Mouse (Mus musculus): Measurements from ENCODE around the gene Mturn. TPM values are rescaled to one million over a fixed set of nuclear protein-coding genes. Genes with fewer than 3 reads are reported as not detected.
A peak's percentile ranks its signal among the peaks of the same experiment; 100 is the strongest.

Mturn gene
- total RNA-seq, 2 experiments from 2014 or later, result 91.4 to 98.7 TPM

DNA sequence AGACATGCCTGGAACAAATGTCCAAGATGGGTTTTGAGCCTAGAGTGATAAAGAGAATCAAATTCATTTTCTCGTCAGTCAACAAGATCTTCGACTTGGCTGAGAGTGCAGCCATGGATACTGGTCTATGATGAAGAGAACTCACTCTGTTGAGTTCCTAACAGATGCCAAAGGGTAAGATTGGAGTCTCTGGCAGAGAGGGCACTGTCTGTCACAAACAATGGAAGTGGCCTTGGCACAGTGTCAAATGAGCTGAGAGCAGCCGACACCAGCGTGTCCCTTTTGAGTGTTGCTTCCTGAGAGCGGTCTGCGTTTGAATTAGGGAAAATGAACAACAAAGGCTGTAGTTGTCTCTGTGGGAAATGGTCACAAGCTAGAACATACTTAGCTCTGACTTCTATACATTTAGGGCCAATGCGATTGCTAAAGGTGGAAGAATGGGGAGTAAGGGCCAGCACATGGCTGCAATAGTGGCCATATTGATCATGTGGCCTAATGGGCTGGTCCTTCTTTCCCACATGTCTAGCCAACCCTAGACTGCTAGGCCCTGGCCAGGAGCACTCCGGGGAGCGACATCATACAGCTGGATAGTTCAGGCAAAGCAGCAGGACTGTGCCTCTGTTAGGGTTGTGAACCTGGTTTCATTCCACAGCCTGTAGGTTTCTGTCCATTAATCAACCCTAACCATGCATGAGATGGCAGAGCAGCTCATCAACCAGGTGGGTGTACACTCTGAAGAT lies 39.3 kb downstream of the Mturn start:
- no peak for DNase-seq (ENCODE audit: low spot score in 2 of 2)

GRCm38 (mm10) chr6:54721252-54721635 lies 39.8 kb downstream of the Mturn start:
- DNase-seq (ENCODE audit: low spot score in 2 of 2), result no peak
- intact Hi-C loops (cut with DNase I), result no loop called here

More for the DNA sequence above, 39.3 kb downstream of the Mturn start:
- intact Hi-C loops (cut with DNase I), result no loop called here

GRCm38 (mm10) chr6:54726309-54726708 lies 44.9 kb downstream of the Mturn start:
- no peak for DNase-seq (ENCODE audit: low spot score in 2 of 2)
- intact Hi-C loops (cut with DNase I), result no loop called here

- no peak for DNase-seq (ENCODE audit: low spot score in 2 of 2)
- intact Hi-C loops (cut with DNase I), result no loop called here
Observed at GRCm38 (mm10) chr6:54726796-54727195, 45.4 kb downstream of the Mturn start.

GRCm38 (mm10) chr6:54727416-54727815 lies 46.0 kb downstream of the Mturn start:
- intact Hi-C loops (cut with DNase I), result no loop called here
- no peak for DNase-seq (ENCODE audit: low spot score in 2 of 2)

- DNase-seq (ENCODE audit: low spot score in 2 of 2), result no peak
- intact Hi-C loops (cut with DNase I), result no loop called here
Observed at GRCm38 (mm10) chr6:54729451-54730105, 48.2 kb downstream of the Mturn start.

DNA sequence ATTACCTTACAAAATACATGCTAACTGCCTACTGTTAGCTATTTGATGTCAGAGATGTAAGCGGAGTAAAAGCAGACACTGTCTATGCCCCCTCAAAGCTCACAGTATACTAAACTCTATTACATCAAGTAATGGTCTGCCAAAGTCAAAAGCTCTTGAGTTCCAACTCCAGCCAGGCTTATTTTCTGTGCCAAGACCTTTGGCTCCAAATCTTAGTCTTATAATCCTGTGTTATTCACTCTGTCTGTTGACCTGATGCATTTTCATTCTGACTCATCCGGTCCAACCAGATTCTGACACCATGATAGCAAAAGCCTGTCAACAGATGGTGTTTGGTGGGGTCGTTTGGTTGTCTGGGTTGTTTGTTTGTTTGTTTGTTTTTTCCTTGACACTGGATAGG lies 50.3 kb downstream of the Mturn start:
- DNase-seq (ENCODE audit: low spot score in 2 of 2), result no peak
- intact Hi-C loops (cut with DNase I), result no loop called here

- intact Hi-C loops (cut with DNase I), result no loop called here
- peak; percentile 7 to 34 for DNase-seq (ENCODE audit: low spot score in 2 of 2)
Observed at GRCm38 (mm10) chr6:54732721-54733120, 51.3 kb downstream of the Mturn start.

DNA sequence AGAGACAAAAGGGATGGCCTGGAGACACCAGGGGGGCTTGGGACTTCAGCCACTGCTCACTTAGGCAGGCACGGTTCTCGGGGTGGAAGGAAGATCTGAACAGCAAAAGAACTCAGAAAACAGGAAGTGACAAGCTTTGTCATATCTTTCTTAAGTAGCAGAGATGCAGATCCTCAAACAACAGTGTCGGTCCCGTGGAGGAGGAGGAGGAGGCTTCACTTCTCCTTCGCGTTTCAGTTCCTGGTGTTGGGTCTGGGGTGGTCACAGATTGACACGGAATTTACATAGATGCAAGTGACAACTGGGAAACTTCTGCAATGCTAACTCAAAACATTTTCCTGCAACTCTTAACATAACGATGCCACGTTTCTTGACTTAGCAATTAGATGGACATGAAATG lies 54.7 kb downstream of the Mturn start:
- DNase-seq (ENCODE audit: low spot score in 2 of 2), result no peak
- intact Hi-C loops (cut with DNase I), result no loop called here

DNA sequence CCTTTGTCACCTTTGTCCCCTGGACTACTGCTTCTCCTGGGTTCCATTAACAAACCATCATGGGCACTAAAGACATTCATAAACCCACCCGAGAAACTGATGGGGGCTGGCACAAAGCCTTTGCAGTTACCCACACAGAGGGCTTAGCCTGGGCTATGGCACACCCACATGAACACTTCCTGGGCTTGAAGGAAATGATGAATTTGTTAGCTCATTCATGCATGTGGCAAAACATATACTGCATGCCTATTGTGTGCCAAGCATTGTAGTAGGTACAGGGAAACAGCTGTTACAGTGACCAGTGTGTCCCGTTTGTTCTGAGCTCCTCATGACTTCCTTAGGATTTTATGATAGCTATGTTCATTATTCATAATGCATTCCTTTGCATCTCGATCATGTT lies 55.8 kb downstream of the Mturn start:
- DNase-seq (ENCODE audit: low spot score in 2 of 2), result no peak
- intact Hi-C loops (cut with DNase I), result no loop called here

DNA sequence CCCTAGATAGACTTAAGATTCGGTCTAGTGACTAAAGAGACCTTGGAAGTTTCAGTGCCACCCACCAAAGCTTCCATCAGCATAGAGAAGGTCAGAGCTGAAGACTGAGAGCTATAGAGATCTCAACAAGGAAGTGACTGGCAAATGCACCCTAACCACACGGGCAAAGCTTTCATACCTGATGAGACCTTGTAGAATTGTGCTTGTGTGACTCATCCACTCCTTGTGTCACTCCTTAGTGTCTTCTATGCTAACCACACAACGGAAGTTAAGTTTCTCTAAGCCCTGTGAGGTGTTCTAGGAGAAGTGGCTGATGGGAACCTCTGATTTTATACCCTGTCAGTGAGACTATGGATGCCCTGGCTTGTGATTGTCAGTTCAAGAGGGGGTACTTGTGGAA lies 56.3 kb downstream of the Mturn start:
- intact Hi-C loops (cut with DNase I), result no loop called here
- DNase-seq (ENCODE audit: low spot score in 2 of 2), result no peak

- intact Hi-C loops (cut with DNase I), result no loop called here
Observed at GRCm38 (mm10) chr6:54749056-54749455, 67.6 kb downstream of the Mturn start.

DNA sequence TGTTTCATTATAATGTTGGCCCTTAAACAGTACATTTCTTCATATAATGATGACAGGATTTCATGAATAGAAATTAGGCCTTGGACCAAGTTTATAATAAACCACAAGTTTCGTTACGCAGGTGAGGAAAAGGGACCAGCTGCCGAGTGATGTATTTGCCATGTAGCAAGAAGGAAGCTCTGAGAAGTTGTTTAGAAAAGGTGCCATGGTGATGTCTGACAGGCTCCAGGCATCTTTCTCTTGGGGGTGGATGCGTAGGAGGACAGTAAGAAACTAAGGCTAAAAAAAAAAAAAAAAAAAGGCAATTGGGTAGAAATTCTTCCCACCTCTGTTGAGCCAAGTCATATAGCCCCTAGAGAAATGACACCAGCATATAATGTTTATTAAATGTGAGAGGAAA lies 70.2 kb downstream of the Mturn start:
- intact Hi-C loops (cut with DNase I), result no loop called here
- peak; percentile 25 to 59 for DNase-seq (ENCODE audit: low spot score in 2 of 2)

More at GRCm38 (mm10) chr6:54749056-54749455, 67.6 kb downstream of the Mturn start:
- DNase-seq (ENCODE audit: low spot score in 2 of 2), result no peak

DNA sequence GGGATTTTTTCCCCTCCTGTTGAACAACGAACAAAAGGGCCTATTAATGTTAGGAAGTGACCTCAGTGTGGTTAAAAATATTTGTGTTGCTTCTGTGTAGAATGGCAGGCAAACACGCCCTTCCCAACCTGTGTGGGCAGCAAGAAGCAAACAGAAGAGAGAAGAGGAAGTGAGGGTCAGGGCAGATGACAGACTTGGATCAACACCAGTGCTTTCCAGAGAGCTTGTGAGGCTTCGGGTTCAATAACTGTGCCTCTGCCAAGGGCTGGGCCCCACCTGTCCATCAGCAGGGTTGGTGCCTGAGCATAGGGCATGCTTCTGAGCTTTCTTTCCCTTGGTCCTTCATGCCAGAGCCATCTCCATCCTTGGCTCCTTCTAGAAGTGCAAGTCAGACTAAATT lies 70.7 kb downstream of the Mturn start:
- intact Hi-C loops (cut with DNase I), result no loop called here
- no peak for DNase-seq (ENCODE audit: low spot score in 2 of 2)

Other genes with a start within 250 kb of the Mturn start
- 100 to 1,000 TPM; 163 TPM for gene Scrn1, start 115.1 kb upstream of the Mturn start, total RNA-seq (2021)
- gene Plekha8, start 86.5 kb upstream of the Mturn start, total RNA-seq (2021), result 1 to 10 TPM; 8.5 to 9.4 TPM
- 1 to 10 TPM; 8.4 to 9.7 TPM for gene Fkbp14, start 84.3 kb upstream of the Mturn start, total RNA-seq (2021)
- 10 to 100 TPM; 19.4 to 21.8 TPM for gene Znrf2, start 135.3 kb downstream of the Mturn start, total RNA-seq (2021)